Mouse (Mus musculus) heart, adult 11 months (tissue): ENCODE measurements around the gene Odf4.

ENCODE experiments used
- DNase-seq: peaks from one replicate; pipeline ENCODE4 v3.0.0; 2022

Gene Odf4

DNA sequence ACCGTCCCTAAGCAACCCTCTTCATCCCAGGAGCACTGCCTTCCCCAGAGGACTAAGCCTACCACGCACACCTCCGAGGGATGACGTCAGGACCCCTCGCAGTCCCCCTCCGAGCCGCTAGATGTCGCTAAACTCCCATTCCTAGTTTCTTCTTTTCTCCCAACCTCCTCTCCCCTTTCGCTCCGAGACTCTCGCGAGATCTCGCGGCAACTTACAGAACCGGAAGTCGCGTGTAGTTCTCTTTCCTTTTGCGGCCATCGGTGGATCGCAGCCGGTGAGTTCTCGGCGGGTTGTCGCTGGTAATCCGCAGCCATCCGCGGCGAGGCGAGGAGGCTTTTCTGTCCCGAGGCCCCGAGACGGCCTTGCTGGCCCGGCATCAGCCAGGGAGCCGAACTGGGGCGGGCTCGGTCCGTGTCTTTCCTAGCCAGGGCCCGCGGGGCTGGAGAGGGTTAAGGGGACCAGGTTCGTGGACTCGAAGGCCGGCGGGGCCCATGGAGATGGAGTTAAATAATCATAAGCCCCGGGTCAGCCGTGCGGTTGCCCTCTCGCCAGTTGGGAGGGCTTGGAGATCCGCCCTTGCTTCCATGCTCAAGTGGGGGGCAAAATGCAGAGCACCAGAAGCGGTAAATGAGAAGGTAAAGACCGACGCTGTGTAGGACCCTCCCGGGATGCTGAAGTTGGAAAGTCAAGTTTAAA is 25.4 kb downstream of the Odf4 start, which contains the start of gene Rpl26:
Rpl26 (plus strand) TSS at position 233 of the 696 bp plus-strand sequence.
- DNase-seq, result peak; percentile 99

DNA sequence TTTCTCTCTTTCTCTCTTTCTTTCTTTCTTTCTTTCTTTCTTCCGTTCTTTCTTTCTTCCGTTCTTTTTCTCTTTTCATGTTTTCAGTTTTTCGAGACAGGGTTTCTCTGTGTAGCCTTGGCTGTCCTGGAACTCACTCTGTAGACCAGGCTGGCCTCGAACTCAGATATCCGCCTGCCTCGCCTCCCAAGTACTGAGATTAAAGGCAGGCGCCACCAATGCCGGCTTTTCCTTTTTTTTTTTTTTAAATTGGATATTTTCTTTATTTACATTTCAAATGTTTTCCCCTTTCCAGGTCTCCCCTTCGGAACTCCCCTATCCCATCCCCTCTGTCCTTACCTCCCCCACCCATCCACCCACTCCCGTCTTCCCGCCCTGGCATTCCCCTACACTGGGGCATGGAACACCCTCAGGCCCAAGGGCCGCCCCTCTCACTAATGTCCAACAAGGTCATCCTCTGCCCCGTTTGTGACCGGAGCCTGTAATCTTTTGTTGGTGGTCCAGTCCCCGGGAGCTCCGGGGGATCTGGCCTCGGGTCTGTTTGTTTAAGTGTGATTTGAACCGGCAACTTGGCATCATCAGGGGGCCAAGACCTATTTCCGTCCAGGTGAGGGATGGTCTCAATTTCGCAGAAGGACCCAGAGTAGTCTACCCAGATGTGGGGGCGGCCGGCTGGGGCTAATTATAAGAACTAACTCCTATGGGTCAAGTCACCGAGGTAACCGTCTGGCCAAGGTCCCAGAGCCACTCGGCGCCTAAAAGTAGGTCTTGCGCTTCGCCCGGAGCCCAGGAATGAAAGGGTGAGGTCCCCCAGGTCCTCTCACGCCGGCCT is 26.1 kb downstream of the Odf4 start:
- DNase-seq, result no peak

DNA sequence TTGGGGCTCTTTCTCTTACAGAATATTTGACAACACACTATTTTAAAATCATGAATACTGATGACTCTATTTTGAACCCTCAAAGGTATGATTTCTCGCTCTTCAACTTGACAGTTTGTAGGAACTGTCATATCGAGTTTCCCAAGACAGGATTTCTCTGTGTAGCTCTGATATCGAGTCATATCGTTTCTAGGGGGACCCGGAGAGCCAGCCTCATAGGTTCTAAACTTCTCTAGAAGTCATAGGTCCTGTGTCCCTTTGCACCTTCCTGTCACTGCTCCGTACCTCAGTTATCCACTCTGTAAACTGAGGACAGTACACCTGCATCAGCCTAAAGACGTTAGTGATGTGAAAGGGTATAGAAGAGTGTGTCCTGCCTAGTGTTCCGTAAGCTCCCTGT is 27.1 kb downstream of the Odf4 start:
- DNase-seq, result no peak

DNA sequence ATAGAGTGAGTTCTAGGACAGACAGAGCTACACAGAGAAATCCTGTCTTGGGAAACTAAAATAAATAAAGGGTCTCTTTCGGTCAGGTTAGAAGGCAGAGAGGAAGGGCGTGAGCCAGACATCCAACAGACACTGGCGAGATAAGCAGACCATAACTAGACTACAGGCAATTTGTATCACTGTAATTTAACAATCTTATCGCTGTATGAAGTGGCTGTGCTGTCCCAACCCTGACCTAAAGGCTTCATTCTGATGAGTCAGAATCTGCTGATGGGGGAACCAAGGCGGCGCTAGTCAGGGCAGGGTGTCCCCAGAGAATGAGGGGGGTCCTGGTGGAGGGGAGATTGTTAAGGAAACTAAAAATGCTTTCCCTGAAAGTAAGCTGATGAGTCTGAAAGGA is 28.1 kb downstream of the Odf4 start:
- DNase-seq, result no peak

DNA sequence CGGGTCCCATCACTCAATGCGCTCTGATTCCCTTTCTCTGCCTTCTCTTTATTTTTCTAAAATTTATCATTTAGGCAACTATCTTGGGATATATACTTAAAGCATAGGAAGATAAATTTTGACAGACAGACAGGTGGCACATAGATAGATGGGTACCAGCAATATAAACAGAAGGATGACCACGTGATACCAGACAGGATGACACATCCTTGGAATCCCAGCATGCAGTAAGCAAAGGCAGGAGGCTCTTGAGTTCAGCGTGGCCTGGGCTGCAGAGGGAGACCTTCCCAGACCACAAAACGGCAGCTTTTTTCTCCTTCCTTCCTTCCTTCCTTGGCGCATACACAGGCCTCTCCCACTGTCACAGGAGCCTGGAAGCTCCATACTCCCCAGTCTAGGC is 29.0 kb downstream of the Odf4 start:
- no peak for DNase-seq

DNA sequence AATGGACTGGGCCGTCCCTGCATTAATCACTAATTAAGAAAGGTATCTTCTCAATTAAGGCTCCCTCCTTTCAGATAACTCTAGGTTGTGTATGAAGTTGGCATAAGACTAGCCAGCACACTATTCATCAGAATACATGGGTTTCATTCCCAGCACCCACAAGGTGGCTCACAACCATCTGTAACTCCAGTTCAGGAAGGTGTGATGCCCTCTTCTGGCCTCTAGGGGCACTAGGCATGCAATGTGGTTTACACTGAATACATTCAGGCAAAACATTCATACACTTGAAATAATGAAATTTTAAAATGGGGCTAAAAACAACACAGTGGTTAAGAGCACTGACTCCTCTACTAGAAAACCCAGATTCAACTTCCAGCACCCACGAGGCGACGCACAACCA is 29.8 kb downstream of the Odf4 start:
- no peak for DNase-seq

DNA sequence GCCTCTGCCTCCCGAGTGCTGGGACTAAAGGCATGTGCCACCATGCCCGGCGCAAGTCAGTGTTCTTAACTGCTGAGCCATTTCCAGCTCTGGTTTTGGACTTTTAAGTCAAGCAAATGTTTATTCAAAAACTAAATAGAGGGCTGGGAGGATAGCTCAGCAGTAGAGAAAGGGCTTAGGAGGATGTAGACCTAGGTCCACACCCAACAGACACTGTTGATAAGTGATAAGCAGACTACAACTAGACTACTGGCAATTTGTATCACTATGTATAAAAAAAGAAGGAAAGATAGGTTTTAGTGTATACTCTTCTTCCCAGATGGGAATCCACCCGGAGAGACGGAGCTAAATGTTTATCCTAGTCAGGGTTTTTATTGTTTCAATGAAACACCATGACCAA is 30.6 kb downstream of the Odf4 start:
- no peak for DNase-seq

DNA sequence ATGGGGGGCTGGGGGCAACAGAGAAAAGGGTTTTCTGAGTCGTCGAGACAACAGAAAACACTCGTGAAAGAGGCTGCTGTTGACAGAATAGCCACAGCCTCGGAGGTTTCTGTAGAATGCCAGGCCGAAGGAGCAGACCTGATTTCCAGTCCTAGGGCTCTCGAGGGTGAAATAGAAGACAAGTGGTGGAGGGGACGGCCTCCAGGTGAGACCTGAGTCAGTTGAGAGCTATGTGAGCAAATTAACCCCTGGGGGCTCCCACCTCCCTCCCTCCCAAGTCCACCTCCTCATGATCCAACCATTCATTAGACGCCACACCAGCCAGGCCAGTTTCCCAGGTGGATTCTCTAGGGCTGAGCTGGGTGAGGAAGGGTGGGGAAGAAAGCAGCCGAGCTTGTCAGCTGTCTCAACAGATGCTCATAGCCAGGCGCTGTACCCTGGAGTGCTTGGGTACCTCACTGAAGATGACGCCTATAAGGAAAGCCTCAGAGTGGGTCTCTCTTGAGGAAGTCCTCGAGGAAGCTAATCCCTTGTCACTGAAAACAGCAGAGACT is 32.9 kb downstream of the Odf4 start:
- DNase-seq, result peak; percentile 91

DNA sequence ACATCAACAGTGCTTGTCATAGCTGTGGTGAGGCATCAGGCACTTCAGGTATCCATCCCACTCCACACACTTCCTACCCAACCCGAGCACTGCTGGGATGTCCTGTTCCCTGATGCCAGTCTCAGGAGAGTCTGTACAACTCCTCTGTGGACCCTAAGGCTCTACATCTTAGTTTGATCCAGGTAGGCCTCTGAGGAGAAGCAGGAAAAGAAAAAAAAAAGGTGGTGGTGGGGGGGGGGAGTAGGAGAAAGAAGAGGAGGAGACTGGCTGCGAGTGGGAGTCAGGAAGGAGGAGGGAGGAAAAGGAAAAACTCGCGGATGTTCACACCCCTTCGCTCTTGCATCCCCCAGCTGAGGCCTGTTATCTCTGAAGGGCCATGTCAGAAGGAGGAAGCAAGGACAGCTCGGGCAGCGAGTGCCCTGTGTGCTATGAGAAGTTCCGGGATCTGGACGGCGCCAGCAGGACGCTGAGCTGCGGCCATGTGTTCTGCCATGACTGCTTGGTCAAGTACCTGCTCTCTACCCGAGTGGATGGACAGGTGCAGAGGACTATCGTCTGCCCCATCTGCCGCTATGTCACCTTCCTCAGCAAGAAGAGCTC is 34.5 kb downstream of the Odf4 start:
- DNase-seq, result no peak

DNA sequence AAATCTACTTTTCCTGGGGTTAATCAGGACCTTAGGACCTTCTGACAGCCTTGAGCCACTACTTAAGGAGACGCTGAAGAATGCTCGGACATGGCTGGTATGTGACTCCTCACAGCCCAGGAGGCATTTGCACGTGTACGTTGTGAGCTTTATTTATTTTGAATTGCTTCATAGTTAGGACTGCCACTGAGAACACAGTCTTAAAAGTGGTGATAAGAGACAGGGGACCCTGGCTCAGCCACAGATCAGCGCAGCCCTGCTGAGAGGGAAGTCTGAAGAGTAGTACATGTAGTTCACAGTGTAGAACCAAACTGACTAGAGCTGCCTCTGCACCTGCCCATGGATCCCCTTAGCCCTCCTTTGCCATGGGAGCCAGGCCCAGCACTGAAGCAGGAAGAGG is 35.1 kb downstream of the Odf4 start:
- DNase-seq, result no peak

DNA sequence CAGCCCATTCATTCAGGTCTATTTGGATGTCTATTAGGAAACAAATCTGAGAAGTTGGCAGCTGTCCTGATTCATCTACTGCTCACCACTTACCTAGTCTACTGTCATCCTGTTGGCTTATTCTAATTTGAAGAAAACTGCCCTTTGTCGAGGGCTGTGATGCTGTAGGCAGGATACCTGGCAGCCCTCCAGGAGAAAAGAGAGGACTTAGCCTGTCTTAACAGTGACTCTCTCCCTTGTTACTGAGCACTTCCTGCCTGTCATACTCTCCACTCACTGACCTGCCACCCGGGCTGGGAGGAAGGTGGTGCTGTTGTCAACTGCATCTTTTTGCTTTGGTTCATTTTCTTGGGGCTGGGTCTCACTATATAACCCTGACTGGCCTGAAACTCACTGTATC is 36.3 kb downstream of the Odf4 start:
- peak; percentile 86 for DNase-seq

DNA sequence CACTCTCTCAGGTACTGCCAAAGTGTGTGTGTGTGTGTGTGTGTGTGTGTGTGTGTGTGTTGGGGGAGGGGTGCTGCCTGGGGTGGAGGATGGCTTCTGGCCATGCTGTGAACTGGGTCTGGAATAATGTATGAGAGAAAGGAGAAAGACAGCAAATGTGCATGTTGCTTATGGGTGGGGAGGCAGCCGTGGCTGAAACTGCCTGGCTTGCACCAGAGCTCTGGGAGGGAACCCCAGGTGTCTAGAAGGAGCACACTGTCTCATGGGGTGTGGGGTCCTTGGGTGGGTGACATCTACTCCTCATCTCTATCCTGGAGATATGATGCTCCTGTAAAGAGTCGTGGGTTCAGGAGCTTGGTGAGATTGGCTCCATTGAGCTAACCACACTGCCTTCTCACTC is 38.2 kb downstream of the Odf4 start:
- peak; percentile 75 for DNase-seq

DNA sequence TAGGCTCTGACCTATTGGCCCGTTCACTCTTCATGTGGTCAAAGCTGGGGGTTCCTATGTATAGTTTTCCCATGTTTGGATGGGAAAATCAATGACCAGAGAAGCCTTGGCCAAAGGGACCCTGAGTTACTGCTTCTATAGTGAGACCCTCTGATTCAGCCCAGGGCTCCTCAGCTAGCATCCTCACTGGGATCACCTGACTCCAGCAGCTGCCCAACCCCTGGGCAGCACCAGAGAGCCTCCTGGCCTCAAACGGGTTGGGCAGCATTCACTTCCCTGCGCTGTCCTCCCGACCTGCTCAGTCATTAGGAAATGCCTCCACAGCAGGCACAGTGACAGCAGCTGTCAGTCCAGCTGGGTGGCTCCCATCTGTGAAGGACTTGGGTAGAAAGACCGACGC is 38.6 kb downstream of the Odf4 start, which contains the start of gene Rnf222:
Rnf222 (plus strand) TSS at position 301 of the 400 bp plus-strand sequence.
- no peak for DNase-seq

DNA sequence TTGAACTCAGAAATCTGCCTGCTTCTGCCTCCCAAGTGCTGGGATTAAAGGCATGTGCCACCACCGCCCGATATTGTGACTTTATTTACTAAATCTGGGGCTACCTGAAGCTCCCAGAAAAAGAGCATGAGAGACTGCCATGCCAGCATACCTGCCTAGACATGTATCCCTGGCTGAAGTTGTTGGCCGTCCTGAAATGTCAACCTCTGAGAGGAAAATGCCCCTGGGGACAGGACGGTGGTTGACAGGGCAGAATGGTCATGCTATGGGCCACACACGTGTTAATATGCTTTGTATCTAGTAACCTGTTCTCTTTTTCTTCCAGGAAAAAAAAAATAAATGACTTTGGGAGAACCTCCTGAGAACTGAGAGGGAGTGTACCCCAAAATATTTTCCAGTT is 40.8 kb downstream of the Odf4 start:
- DNase-seq, result no peak

DNA sequence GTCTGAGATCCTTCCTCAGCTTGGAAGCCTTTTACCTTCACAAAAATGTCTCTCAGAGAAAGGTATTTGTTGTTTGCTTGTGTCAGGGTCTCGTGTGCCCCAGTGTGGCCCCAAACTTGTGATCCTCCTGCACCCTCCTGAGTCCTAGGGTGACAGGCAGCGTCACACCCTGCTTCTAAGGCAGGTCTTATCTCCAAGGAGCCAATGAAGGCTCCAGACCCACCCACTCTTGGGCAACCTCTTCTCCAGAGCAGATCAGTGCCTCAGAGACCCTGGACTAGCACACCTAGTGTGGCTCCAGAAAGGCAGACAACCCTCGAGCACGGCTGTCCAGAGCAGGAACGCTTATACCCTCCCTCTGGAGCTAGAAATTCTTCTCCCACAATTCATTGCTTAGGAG is 42.5 kb downstream of the Odf4 start:
- DNase-seq, result no peak

DNA sequence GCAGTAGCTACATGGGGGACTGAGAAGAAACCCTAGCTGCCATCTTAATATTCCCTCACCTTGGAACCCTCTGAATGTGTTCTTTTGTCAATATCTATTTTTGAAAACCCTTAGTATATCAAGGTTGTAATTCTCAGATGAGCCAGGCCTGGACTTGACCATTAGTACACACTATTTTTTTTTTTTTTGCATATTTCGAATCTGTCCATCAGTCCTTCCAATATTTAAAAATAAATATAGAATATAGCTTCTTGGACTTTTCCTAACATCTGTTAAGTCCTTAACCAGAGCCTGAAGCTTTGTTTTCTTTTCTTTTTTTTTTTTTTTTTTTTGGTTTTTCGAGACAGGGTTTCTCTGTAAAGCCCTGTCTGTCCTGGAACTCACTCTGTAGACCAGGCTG is 43.0 kb downstream of the Odf4 start:
- no peak for DNase-seq

DNA sequence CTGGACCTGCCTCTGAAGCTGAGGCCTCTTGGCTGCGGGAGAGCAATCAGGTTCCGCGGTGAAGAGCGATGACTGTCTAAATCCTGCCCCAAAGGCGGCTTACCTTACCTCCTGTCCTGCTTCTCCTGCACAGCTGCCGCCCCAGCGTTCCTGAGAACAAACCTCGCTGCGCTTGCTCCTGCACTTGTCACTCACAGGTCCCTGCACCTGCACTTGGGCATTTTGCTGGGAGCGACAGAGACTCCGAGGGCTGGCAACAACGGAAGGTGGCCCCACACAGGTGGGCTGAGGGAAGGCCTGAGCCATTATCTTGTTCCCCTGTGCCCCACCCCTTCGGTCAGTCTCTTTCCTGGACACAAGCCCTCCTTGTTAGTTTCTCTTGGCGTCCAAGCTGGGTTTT is 44.8 kb downstream of the Odf4 start:
- no peak for DNase-seq

DNA sequence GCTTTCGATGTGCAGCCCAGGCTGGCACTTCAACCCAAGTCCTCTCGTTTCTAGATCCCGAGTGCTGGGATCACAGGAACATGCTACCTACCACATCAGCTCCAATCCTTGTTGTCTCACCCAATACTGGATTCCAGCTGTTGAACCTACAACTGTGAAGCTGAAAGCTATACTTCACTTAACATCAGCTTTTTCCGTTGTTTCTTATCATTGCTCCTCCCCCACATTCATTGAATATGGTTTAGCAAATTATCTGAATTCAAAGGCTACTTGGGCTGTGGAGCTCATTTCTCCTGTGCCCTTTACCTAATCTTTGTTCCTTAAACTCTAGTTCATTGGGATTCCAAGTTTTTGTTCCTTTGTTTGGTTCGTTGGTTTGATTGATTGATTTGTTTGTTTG is 48.1 kb downstream of the Odf4 start:
- no peak for DNase-seq

DNA sequence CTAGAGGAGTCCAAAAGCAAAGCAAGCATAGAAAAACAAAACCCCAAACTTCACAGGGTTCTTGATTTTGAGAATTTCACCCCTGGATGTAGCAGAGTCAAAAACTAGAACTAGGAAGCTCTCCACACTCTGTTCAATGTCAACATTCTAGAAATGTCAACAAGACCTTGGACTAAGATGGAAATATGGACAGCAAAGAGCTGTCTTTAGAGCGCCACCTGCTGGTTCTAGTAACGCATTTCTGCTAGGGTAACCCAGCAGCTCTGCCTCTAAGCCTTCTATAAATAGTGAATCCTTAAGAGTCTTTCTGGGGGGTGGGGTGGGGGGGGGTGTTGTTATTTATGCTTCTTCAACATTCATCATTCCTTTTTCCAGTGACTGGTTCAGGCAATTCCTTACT is 52.0 kb downstream of the Odf4 start:
- DNase-seq, result no peak
